Mouse (Mus musculus): ENCODE measurements at regions not wholly inside any gene's neighbourhood (a gene's known extent, or its start where the extent isn't known, plus 50 kb on each side); places are given as distances from the start of the nearest gene placed in this dataset.

DNA sequence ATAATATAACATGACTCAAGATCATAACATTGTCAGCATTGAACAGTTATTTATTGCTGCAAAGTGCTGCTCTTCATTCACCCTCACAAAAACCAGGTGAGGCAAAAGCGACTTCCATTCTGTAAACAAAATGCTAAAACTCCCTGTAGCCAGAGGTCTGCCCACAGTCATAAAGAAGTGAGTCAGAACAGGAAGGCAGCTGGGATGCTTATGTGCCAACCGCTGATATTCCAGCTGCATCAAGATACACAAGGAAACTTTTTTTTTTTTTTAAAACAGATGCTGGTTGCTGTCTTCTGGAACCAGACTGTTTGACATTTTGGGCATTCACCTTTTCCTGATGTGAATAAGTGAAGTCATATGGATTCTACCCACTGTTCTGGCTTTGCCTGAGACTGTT is 260.7 kb downstream of the 1700064H15Rik start:
- no peak for ATAC-seq (ENCODE audit: insufficient read depth)

More for the DNA sequence above, 260.7 kb downstream of the 1700064H15Rik start:
- Histone ChIP-seq H3K4me1 (replicated peaks) (no peaks in the 10 kb centered on the region), H3K27ac (replicated peaks) (no peak overlapping the region), H3K4me2 (no peak overlapping the region), H3K9ac (no peak overlapping the region), H3K36me3 (replicated peaks) (no peaks in the 10 kb centered on the region), H3K27me3 (no peaks in the 10 kb centered on the region), H3K4me3 (replicated peaks) (no peak overlapping the region), H3K9me3 (replicated peaks) (no peaks in the 10 kb centered on the region)
- 64% methylated on average over 2 of the region's 2 CpGs for WGBS (ENCODE audit: insufficient replicate concordance)
